Mouse (Mus musculus) forebrain, embryonic 14.5 days (tissue): ENCODE results near the gene Ccdc170. TPM values are rescaled to one million over a fixed set of nuclear protein-coding genes. Genes with fewer than 3 reads are reported as not detected.
A peak's percentile ranks its signal among the peaks of the same experiment; 100 is the strongest.

Source experiments
- ATAC-seq: fragments of 200-750 bp; cut with Nextera tagmentation; 2 replicates; pipeline ENCODE4 v1.8.0; 2017; ENCODE audit warnings: mild to moderate bottlenecking, moderate library complexity
- DNase-seq: peaks from one replicate; pipeline ENCODE4 v3.0.0-alpha.2; 2015; ENCODE audit warnings: low spot score
- H3K27ac ChIP-seq: fragments of 300-500 bp; sonication (generic); 2 replicates; pipeline ENCODE4 v1.5.1; 2014; ENCODE audit warnings: low read depth, mild to moderate bottlenecking, control low read depth, low read length, moderate library complexity
- H3K27me3 ChIP-seq: fragments of 300-500 bp; sonication (generic); replicated peaks from 2 replicates; pipeline ENCODE4 v1.6.1; 2014; ENCODE audit warnings: low read length, control low read depth, mixed read lengths; ENCODE audit not compliant: control insufficient read depth, insufficient read depth
- H3K36me3 ChIP-seq: fragments of 300-500 bp; sonication (generic); 2 replicates; pipeline ENCODE4 v1.6.1; 2014; ENCODE audit warnings: low read length, control low read depth; ENCODE audit not compliant: control insufficient read depth, insufficient read depth
- H3K4me1 ChIP-seq: fragments of 300-500 bp; sonication (generic); 2 replicates; pipeline ENCODE4 v1.6.1; 2014; ENCODE audit warnings: antibody characterized with exemption, low read length, control low read depth; ENCODE audit not compliant: control insufficient read depth, insufficient read depth
- H3K4me2 ChIP-seq: fragments of 300-500 bp; sonication (generic); 2 replicates; pipeline ENCODE4 v1.6.1; 2014; ENCODE audit warnings: mild to moderate bottlenecking, control low read depth, low read length
- H3K4me3 ChIP-seq: fragments of 300-500 bp; sonication (generic); 2 replicates; pipeline ENCODE4 v1.5.1; 2014; ENCODE audit warnings: low read depth, low read length, control low read depth
- H3K9ac ChIP-seq: fragments of 300-500 bp; sonication (generic); 2 replicates; pipeline ENCODE4 v1.6.1; 2014; ENCODE audit warnings: mild to moderate bottlenecking, low read length, control low read depth, moderate library complexity
- H3K9me3 ChIP-seq: fragments of 300-500 bp; sonication (generic); replicated peaks from 2 replicates; pipeline ENCODE4 v1.6.1; 2016; ENCODE audit warnings: low read length, control low read depth, mixed read lengths; ENCODE audit not compliant: control insufficient read depth
- WGBS: fragments of 180-500 bp; shearing (Covaris S2); extraction: QIAGEN DNeasy Blood & Tissue Kit; methylation state at CpG from one replicate; pipeline ENCODE4 v1.1.7; 2014; 5-methylcytosine and 5-hydroxymethylcytosine counted together
- polyA plus RNA-seq: library from polyadenylated mRNA; unstranded; fragments of >200 nt; fragmentation: Nextera tagmentation; extraction: Ambion mirVana; gene quantifications from 2 replicates; pipeline ENCODE4 v1.2.1, GENCODE M21; 2014

The Ccdc170 gene
- polyA plus RNA-seq, 1 experiment from 2014 or later: 0.18 TPM

GRCm38 (mm10) chr10:4570778-4571177 is 88.5 kb downstream of the Ccdc170 start:
- Histone ChIP-seq H3K27ac (no peak overlapping the region), H3K4me3 (no peak overlapping the region)
- WGBS: 85% methylated on average over 4 of the region's 4 CpGs

GRCm38 (mm10) chr10:4571304-4571703 is 89.0 kb downstream of the Ccdc170 start:
- Histone ChIP-seq H3K4me1 (no peaks in the 10 kb centered on the region), H3K9ac (no peak overlapping the region), H3K36me3 (no peaks in the 10 kb centered on the region), H3K27me3 (no peaks in the 10 kb centered on the region), H3K4me3 (no peak overlapping the region), H3K9me3 (no peaks in the 10 kb centered on the region), H3K4me2 (no peak overlapping the region), H3K27ac (no peak overlapping the region)
- DNase-seq (peak; percentile 24), ATAC-seq (no peak)
- 49% methylated on average over 4 of the region's 4 CpGs for WGBS

More at GRCm38 (mm10) chr10:4570778-4571177, 88.5 kb downstream of the Ccdc170 start:
- Histone ChIP-seq H3K9me3 (no peaks in the 10 kb centered on the region), H3K4me2 (no peak overlapping the region), H3K9ac (no peak overlapping the region), H3K36me3 (no peaks in the 10 kb centered on the region), H3K27me3 (no peaks in the 10 kb centered on the region), H3K4me1 (no peaks in the 10 kb centered on the region)
- no peak for ATAC-seq
- no peak for DNase-seq

- Histone ChIP-seq H3K36me3 (no peaks in the 10 kb centered on the region), H3K9ac (no peak overlapping the region)
- WGBS: 76% methylated on average over 5 of the region's 5 CpGs
Observed at GRCm38 (mm10) chr10:4581905-4582304, 99.6 kb downstream of the Ccdc170 start.

GRCm38 (mm10) chr10:4586691-4587090 is 104.4 kb downstream of the Ccdc170 start:
- H3K4me3 ChIP-seq: no peak overlapping the region
- no peak for ATAC-seq
- no peak overlapping the region for H3K9ac ChIP-seq
- no peak overlapping the region for H3K4me2 ChIP-seq
- WGBS: 88% methylated on average over 6 of the region's 6 CpGs
- no peak for DNase-seq
- no peak overlapping the region for H3K27ac ChIP-seq
- H3K4me1 ChIP-seq: no peaks in the 10 kb centered on the region
- H3K36me3 ChIP-seq: no peaks in the 10 kb centered on the region
- H3K27me3 ChIP-seq: no peaks in the 10 kb centered on the region
- no peaks in the 10 kb centered on the region for H3K9me3 ChIP-seq

More at GRCm38 (mm10) chr10:4581905-4582304, 99.6 kb downstream of the Ccdc170 start:
- Histone ChIP-seq H3K4me2 (no peak overlapping the region), H3K9me3 (no peaks in the 10 kb centered on the region), H3K4me1 (no peaks in the 10 kb centered on the region), H3K27ac (no peak overlapping the region), H3K27me3 (no peaks in the 10 kb centered on the region), H3K4me3 (no peak overlapping the region)
- ATAC-seq: peak; percentile 91
- peak; percentile 65 for DNase-seq

GRCm38 (mm10) chr10:4589576-4589975 is 107.3 kb downstream of the Ccdc170 start:
- Histone ChIP-seq H3K9me3 (no peaks in the 10 kb centered on the region), H3K27me3 (no peaks in the 10 kb centered on the region), H3K4me3 (no peak overlapping the region), H3K27ac (no peak overlapping the region), H3K36me3 (no peaks in the 10 kb centered on the region), H3K4me2 (no peak overlapping the region), H3K9ac (no peak overlapping the region), H3K4me1 (no peaks in the 10 kb centered on the region)
- no peak for DNase-seq
- WGBS: 82% methylated on average over 4 of the region's 4 CpGs
- no peak for ATAC-seq

- ATAC-seq: no peak
- H3K27ac ChIP-seq: no peak overlapping the region
- H3K4me2 ChIP-seq: no peak overlapping the region
- H3K36me3 ChIP-seq: no peaks in the 10 kb centered on the region
- no peaks in the 10 kb centered on the region for H3K27me3 ChIP-seq
- no peak overlapping the region for H3K9ac ChIP-seq
- H3K9me3 ChIP-seq: no peaks in the 10 kb centered on the region
- WGBS: 86% methylated on average over 8 of the region's 8 CpGs
- DNase-seq: no peak
- H3K4me1 ChIP-seq: no peaks in the 10 kb centered on the region
- no peak overlapping the region for H3K4me3 ChIP-seq
Observed at GRCm38 (mm10) chr10:4590956-4591355, 108.7 kb downstream of the Ccdc170 start.

- Histone ChIP-seq H3K4me2 (no peak overlapping the region), H3K27ac (no peak overlapping the region), H3K36me3 (no peaks in the 10 kb centered on the region), H3K27me3 (no peaks in the 10 kb centered on the region), H3K4me1 (no peaks in the 10 kb centered on the region), H3K4me3 (no peak overlapping the region), H3K9ac (no peak overlapping the region), H3K9me3 (no peaks in the 10 kb centered on the region)
- peak; percentile 10 for DNase-seq
- 74% methylated on average over 4 of the region's 4 CpGs for WGBS
- no peak for ATAC-seq
Observed at GRCm38 (mm10) chr10:4593828-4594227, 111.5 kb downstream of the Ccdc170 start.

- Histone ChIP-seq H3K27ac (no peak overlapping the region), H3K4me3 (no peak overlapping the region), H3K4me1 (no peaks in the 10 kb centered on the region), H3K9ac (no peak overlapping the region), H3K4me2 (no peak overlapping the region), H3K36me3 (no peaks in the 10 kb centered on the region), H3K9me3 (no peaks in the 10 kb centered on the region), H3K27me3 (no peaks in the 10 kb centered on the region)
- ATAC-seq (no peak), DNase-seq (no peak)
- 89% methylated on average over 4 of the region's 4 CpGs for WGBS
Observed at GRCm38 (mm10) chr10:4597211-4597610, 114.9 kb downstream of the Ccdc170 start.

- H3K27ac ChIP-seq: no peak overlapping the region
- no peaks in the 10 kb centered on the region for H3K27me3 ChIP-seq
- H3K4me1 ChIP-seq: no peaks in the 10 kb centered on the region
- H3K4me2 ChIP-seq: no peak overlapping the region
- no peaks in the 10 kb centered on the region for H3K9me3 ChIP-seq
- DNase-seq (peak; percentile 51), ATAC-seq (peak; percentile 32; the same call in 1 of the 2 replicates)
- H3K4me3 ChIP-seq: no peak overlapping the region
- WGBS: 67% methylated on average over 10 of the region's 10 CpGs
- no peaks in the 10 kb centered on the region for H3K36me3 ChIP-seq
- H3K9ac ChIP-seq: no peak overlapping the region
Observed at GRCm38 (mm10) chr10:4598244-4598842, 116.0 kb downstream of the Ccdc170 start.
